Mouse (Mus musculus) layer of hippocampus, postnatal 14 days (tissue): Measurements from ENCODE around the gene Pla2g2d. TPM values are rescaled to one million over a fixed set of nuclear protein-coding genes. Genes with fewer than 3 reads are reported as not detected.
A peak's percentile ranks its signal among the peaks of the same experiment; 100 is the strongest.

Experiments
- DNase-seq, 2 experiments: peaks; one replicate each; pipeline ENCODE4 v3.0.0; 2021 to 2022; ENCODE audit warnings: low spot score in 2 of 2, mixed read lengths in 1 of 2
- long read RNA-seq, 2 experiments: library from polyadenylated mRNA; stranded (forward); transcript quantifications; one replicate each; pipeline ENCODE4 v2.0.0; 2021
- total RNA-seq, 2 experiments: library from RNA; stranded (reverse); gene quantifications; 2 replicates each; pipeline ENCODE4 v1.2.3; 2021

The Pla2g2d gene
- total RNA-seq: under 1 TPM in 1 of 2 experiments, not detected in 1; 0.29 TPM
- long read RNA-seq, experiment 1: 0 reads
- long read RNA-seq, experiment 2: 0 reads

- DNase-seq: peak in 1 of 2 experiments; percentile 29
These were observed at the start of gene Pla2g2d for GRCm38 (mm10) chr4:138775435-138775834. Gene Pla2g2d, plus strand, starts transcription at chr4:138775735.

- no peak for DNase-seq
These were observed 49.8 kb upstream of the Pla2g2d start for GRCm38 (mm10) chr4:138725751-138726150.

GRCm38 (mm10) chr4:138729018-138729703 lies 46.4 kb upstream of the Pla2g2d start:
- peak in 1 of 2 experiments; percentile 39 for DNase-seq

GRCm38 (mm10) chr4:138734105-138734504 lies 41.4 kb upstream of the Pla2g2d start:
- DNase-seq: no peak

GRCm38 (mm10) chr4:138734863-138735262 lies 40.7 kb upstream of the Pla2g2d start:
- DNase-seq: no peak

- no peak for DNase-seq
These were observed 38.5 kb upstream of the Pla2g2d start, which contains the start of gene Ubxn10 for GRCm38 (mm10) chr4:138737031-138737430. Gene Ubxn10, minus strand, starts transcription at chr4:138737167.

- no peak for DNase-seq
These were observed 36.2 kb upstream of the Pla2g2d start for GRCm38 (mm10) chr4:138739136-138739851.

- DNase-seq: no peak
These were observed 29.7 kb upstream of the Pla2g2d start for GRCm38 (mm10) chr4:138745884-138746283.

GRCm38 (mm10) chr4:138746866-138747265 lies 28.7 kb upstream of the Pla2g2d start:
- DNase-seq: no peak

GRCm38 (mm10) chr4:138747851-138748250 lies 27.7 kb upstream of the Pla2g2d start:
- no peak for DNase-seq

- DNase-seq: peak in 1 of 2 experiments; percentile 71
These were observed 27.0 kb upstream of the Pla2g2d start for GRCm38 (mm10) chr4:138748369-138749072.

- no peak for DNase-seq
These were observed 22.9 kb upstream of the Pla2g2d start for GRCm38 (mm10) chr4:138752603-138753002.

GRCm38 (mm10) chr4:138753608-138754007 lies 21.9 kb upstream of the Pla2g2d start:
- no peak for DNase-seq

- DNase-seq: no peak
These were observed 21.1 kb upstream of the Pla2g2d start for GRCm38 (mm10) chr4:138754432-138754831.

- no peak for DNase-seq
These were observed 20.1 kb upstream of the Pla2g2d start for GRCm38 (mm10) chr4:138755439-138755838.

- no peak for DNase-seq
These were observed 19.6 kb upstream of the Pla2g2d start for GRCm38 (mm10) chr4:138755983-138756382.

GRCm38 (mm10) chr4:138757416-138757815 lies 18.1 kb upstream of the Pla2g2d start, which contains the start of gene Pla2g2f:
Gene Pla2g2f, minus strand, starts transcription at chr4:138757626.
- no peak for DNase-seq

- no peak for DNase-seq
These were observed 13.3 kb upstream of the Pla2g2d start for GRCm38 (mm10) chr4:138762266-138762665.

- no peak for DNase-seq
These were observed 3.6 kb upstream of the Pla2g2d start for GRCm38 (mm10) chr4:138771970-138772369.

- DNase-seq: no peak
These were observed 3.1 kb upstream of the Pla2g2d start for GRCm38 (mm10) chr4:138772386-138772785.
